In the genomic region with DNA sequence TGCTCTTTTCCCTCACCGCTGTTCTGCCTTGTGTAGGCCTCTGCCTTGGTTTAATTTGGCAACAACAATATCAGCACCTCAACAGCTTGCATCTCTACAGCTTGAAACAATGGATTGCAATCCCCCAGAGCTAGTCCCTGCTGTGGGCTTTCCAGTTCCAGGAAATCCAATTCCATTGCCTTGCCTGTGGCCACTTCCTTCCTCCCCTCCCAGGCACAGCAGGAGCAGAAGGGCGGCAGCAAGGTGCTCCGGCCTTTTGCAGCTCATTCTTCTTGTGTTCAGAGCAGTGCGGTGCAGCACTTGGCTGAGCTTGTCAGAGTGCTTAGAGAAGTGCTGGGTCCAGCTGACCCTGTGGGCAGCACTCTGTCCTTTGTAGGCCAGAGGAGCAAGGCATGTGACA, we compare ENCODE assay signal across 8 mouse cellular contexts.
DNase-seq lines count a peak whose midpoint lies in the region; TF ChIP-seq lines count a peak whose summit lies in the region.
"Had no signal": no experiment of that assay in that cellular context is flagged by ENCODE, and none has a peak within 500 bp of the region (broad histone marks: within the 10 kb centered on the region; RNA-seq: fewer than 3 reads in every experiment).

No protein-coding gene starts in this region.

- peaks cover 5 to 6% of the 10 kb centered on the region in 2 experiments; a peak in 3 of 4 replicates for H3K4me1 ChIP-seq in ES-E14 (ENCODE audit: control insufficient read depth in 2 of 2, insufficient read depth in 2 of 2, low read length in 2 of 2, poor library complexity in 1 of 2)
- H3K4me1 ChIP-seq: limb, embryonic 13.5 days had no signal

- peak overlapping the region; percentile 48; the same call in 1 of the 2 replicates for H3K27ac ChIP-seq in ES-E14 (ENCODE audit: insufficient read depth, low read depth, low read length, poor library complexity, severe bottlenecking)
- H3K27ac ChIP-seq: limb, embryonic 13.5 days had no signal

- no peak for DNase-seq in ES-E14 (ENCODE audit: low read depth, low spot score)
- peak; percentile 25 for DNase-seq in brain, embryonic 14.5 days (ENCODE audit: low read depth)
- DNase-seq in heart, adult 8-10 months (ENCODE audit: low spot score), result peak; percentile 67
- peak; percentile 56 for DNase-seq in kidney, postnatal 14 days
- DNase-seq in right cerebral cortex, adult 18-20 months, result no peak
- DNase-seq in retina, postnatal 1 day, result no peak
- no peak for DNase-seq in gastrocnemius, adult 8-10 months (ENCODE audit: low spot score in 2 of 2)

- H3K9me3 ChIP-seq in ES-E14 (ENCODE audit: control insufficient read depth, insufficient read depth, low read depth, low read length), result no peaks in the 10 kb centered on the region
- H3K9me3 ChIP-seq: limb, embryonic 13.5 days had no signal

- in situ Hi-C loops in ES-E14 (cut with MboI; ENCODE audit: low sequenced_read_pairs in 2 of 2, unreplicated experiment in 2 of 2), result no loop called here

- peaks cover 3% of the 10 kb centered on the region; the same call in 1 of the 2 replicates for H3K36me3 ChIP-seq in ES-E14 (ENCODE audit: control insufficient read depth, insufficient read depth, low read length, poor library complexity, severe bottlenecking)

- peak overlapping the region in 1 of 2 experiments; percentile 15; a peak in 1 of 4 replicates for H3K4me3 ChIP-seq in ES-E14 (ENCODE audit: insufficient read depth in 1 of 2, low read depth in 1 of 2, low read length in 2 of 2, poor library complexity in 1 of 2, severe bottlenecking in 1 of 2)
- H3K4me3 ChIP-seq: limb, embryonic 13.5 days had no signal

- TF ChIP-seq POLR2A in brain, embryonic 14.5 days (IDR thresholded peaks at IDR 0.05; ENCODE audit: borderline replicate concordance, extremely low read depth, insufficient read depth, insufficient read length, poor library complexity, severe bottlenecking), result no peak

- no peak overlapping the region for H3K9ac ChIP-seq in ES-E14 (ENCODE audit: insufficient read depth, low read depth, low read length, poor library complexity, severe bottlenecking)
- H3K9ac ChIP-seq: limb, embryonic 13.5 days had no signal

- no peak for TF ChIP-seq CTCF in brain, embryonic 14.5 days (IDR thresholded peaks at IDR 0.05; ENCODE audit: borderline replicate concordance, extremely low read depth, insufficient read depth, insufficient read length)

TF ChIP-seq in ES-E14, 5 proteins besides CTCF, POLR2A, EP300 and RAD21:
- TF ChIP-seq ZC3H11A (IDR thresholded peaks at IDR 0.05; ENCODE audit: borderline replicate concordance, low read depth, low read length) (no peak), MAFK (IDR thresholded peaks at IDR 0.05; ENCODE audit: insufficient read depth, low read depth, low read length) (no peak), CHD2 (IDR thresholded peaks at IDR 0.05; ENCODE audit: low read depth, low read length) (no peak), ZNF384 (IDR thresholded peaks at IDR 0.05; ENCODE audit: low read depth, low read length) (no peak), HCFC1 (IDR thresholded peaks at IDR 0.05; ENCODE audit: borderline replicate concordance, insufficient read depth, low read length) (no peak)

Comparison
In these comparisons a context has a peak if more than half of its experiments do, and no peak if none do; other contexts are left out.
1. DNase-seq: peak in brain, embryonic 14.5 days (single experiment), heart, adult 8-10 months (single experiment) and kidney, postnatal 14 days (single experiment); none in ES-E14 (single experiment), right cerebral cortex, adult 18-20 months (single experiment), retina, postnatal 1 day (single experiment) and gastrocnemius, adult 8-10 months (0 of 2).